ENCODE assay signal across 28 mouse cellular contexts in genomic region chr9:109929131-109929530, GRCm38 (mm10).
"Had no signal": no experiment of that assay in that cellular context is flagged by ENCODE, and none has a peak within 500 bp of the region (broad histone marks: within the 10 kb centered on the region; RNA-seq: fewer than 3 reads in every experiment).

No protein-coding gene starts in this region.

- H3K9ac ChIP-seq: limb, embryonic 12.5 days; limb, embryonic 13.5 days; limb, embryonic 15.5 days; liver, embryonic 12.5 days; liver, embryonic 13.5 days; liver, embryonic 14.5 days; liver, embryonic 15.5 days; liver, postnatal 0 days; lung, embryonic 14.5 days; lung, embryonic 15.5 days; midbrain, embryonic 12.5 days; midbrain, embryonic 13.5 days; midbrain, embryonic 15.5 days; neural tube, embryonic 12.5 days had no signal

- H3K36me3 ChIP-seq: limb, embryonic 10.5 days; limb, embryonic 12.5 days; limb, embryonic 13.5 days; limb, embryonic 15.5 days; liver, embryonic 12.5 days; liver, embryonic 13.5 days; liver, embryonic 15.5 days; lung, embryonic 15.5 days; midbrain, embryonic 10.5 days; midbrain, embryonic 12.5 days; midbrain, embryonic 13.5 days; midbrain, embryonic 15.5 days; neural tube, embryonic 12.5 days had no signal

- H3K9me3 ChIP-seq: limb, embryonic 10.5 days; limb, embryonic 12.5 days; limb, embryonic 13.5 days; limb, embryonic 15.5 days; liver, embryonic 12.5 days; liver, embryonic 13.5 days; liver, embryonic 15.5 days; lung, embryonic 15.5 days; megakaryocyte, embryonic 14.5 days; midbrain, embryonic 10.5 days; midbrain, embryonic 12.5 days; midbrain, embryonic 13.5 days; midbrain, embryonic 15.5 days; neural tube, embryonic 12.5 days had no signal

- H3K27me3 ChIP-seq: limb, embryonic 12.5 days; limb, embryonic 13.5 days; limb, embryonic 15.5 days; lung, embryonic 15.5 days; midbrain, embryonic 12.5 days; midbrain, embryonic 13.5 days; midbrain, embryonic 15.5 days; neural tube, embryonic 12.5 days had no signal

- H3K27ac ChIP-seq: limb, embryonic 10.5 days; limb, embryonic 12.5 days; limb, embryonic 13.5 days; limb, embryonic 15.5 days; liver, embryonic 12.5 days; liver, embryonic 13.5 days; liver, embryonic 14.5 days; liver, embryonic 15.5 days; lung, embryonic 15.5 days; macrophage; midbrain, embryonic 10.5 days; midbrain, embryonic 12.5 days; midbrain, embryonic 13.5 days; midbrain, embryonic 15.5 days; neural tube, embryonic 12.5 days had no signal

- H3K4me3 ChIP-seq: limb, embryonic 10.5 days; limb, embryonic 12.5 days; limb, embryonic 13.5 days; limb, embryonic 15.5 days; liver, embryonic 12.5 days; liver, embryonic 13.5 days; liver, embryonic 15.5 days; lung, embryonic 15.5 days; megakaryocyte, embryonic 14.5 days; midbrain, embryonic 10.5 days; midbrain, embryonic 12.5 days; midbrain, embryonic 13.5 days; midbrain, embryonic 15.5 days; myocyte; neural tube, embryonic 12.5 days had no signal

- DNase-seq: left cerebral cortex, postnatal 4 days; liver; liver, embryonic 13.5 days; liver, postnatal 0 days; lung, adult 18-20 months; lung, adult 2 months; lung, embryonic 14.5 days; lung, postnatal 10 days; lung, postnatal 14 days; lung, postnatal 36 days; lung, postnatal 4 days; midbrain, embryonic 14.5 days had no signal
